Mouse (Mus musculus) kidney, adult 2 months (tissue): ENCODE measurements at regions not wholly inside any gene's neighbourhood (a gene's known extent, or its start where the extent isn't known, plus 50 kb on each side); places are given as distances from the start of the nearest gene placed in this dataset.

Source experiments
- CTCF ChIP-seq: fragments of 200-500 bp; conservative IDR thresholded peaks from 2 replicates; pipeline ENCODE4 v1.5.1; 2011; ENCODE audit warnings: low read depth, mild to moderate bottlenecking, control low read depth, low read length, moderate library complexity, mixed read lengths; ENCODE audit not compliant: insufficient read depth, insufficient read length
- POLR2A ChIP-seq: fragments of 200-500 bp; IDR thresholded peaks from one replicate; pipeline ENCODE4 v1.6.1; 2011; ENCODE audit warnings: low read depth, low read length, control low read depth

DNA sequence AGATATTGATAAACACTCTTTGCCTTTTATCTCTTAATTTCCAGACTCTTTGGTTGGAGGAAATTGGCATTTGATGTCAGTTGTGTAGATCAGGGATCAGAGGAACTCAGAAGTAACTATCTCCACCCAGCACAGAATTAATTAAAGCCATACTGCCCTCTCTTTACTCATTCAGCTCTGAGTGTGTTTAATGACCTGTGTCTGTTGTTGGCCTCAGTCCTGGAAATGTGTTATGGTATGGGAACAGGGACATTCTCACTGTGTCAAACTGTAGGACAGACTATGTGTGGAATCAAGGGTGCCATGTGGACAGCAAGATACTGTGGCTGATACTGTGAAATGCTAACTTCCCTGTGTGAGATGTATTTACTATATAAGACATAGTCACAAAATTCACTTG, 151.3 kb upstream of the Nrp1 start:
- no peak for TF ChIP-seq POLR2A
- no peak for TF ChIP-seq CTCF
